Mouse (Mus musculus) heart, postnatal 25 days (tissue): ENCODE measurements around the gene Tenm4. TPM values are rescaled to one million over a fixed set of nuclear protein-coding genes. Genes with fewer than 3 reads are reported as not detected.
A peak's percentile ranks its signal among the peaks of the same experiment; 100 is the strongest.

Experiments used
- DNase-seq: peaks from one replicate; pipeline ENCODE4 v3.0.0; 2022; ENCODE audit warnings: low spot score
- intact Hi-C: fragments of 180-260 bp; cut with DNase I; formaldehyde crosslinking; loops from one replicate; pipeline ENCODE4 v1.15.1; 2025
- total RNA-seq, 2 experiments: library from RNA; stranded (reverse); gene quantifications; 2 replicates each; pipeline ENCODE4 v1.2.3; 2021

Tenm4 gene
- total RNA-seq, 2 experiments from 2014 or later = 1.0 to 1.1 TPM

GRCm38 (mm10) chr7:96390894-96391293, 219.8 kb downstream of the Tenm4 start:
- DNase-seq = no peak
- intact Hi-C loops = no loop called here

- DNase-seq = no peak
- intact Hi-C loops = no loop called here
Observed at GRCm38 (mm10) chr7:96391797-96392472, 220.9 kb downstream of the Tenm4 start.

GRCm38 (mm10) chr7:96392600-96392999, 221.6 kb downstream of the Tenm4 start:
- no peak for DNase-seq
- intact Hi-C loops = no loop called here

- no peak for DNase-seq
- intact Hi-C loops = no loop called here
Observed at GRCm38 (mm10) chr7:96397940-96398339, 226.9 kb downstream of the Tenm4 start.

- intact Hi-C loops = no loop called here
- DNase-seq = no peak
Observed at GRCm38 (mm10) chr7:96400411-96400810, 229.4 kb downstream of the Tenm4 start.

- intact Hi-C loops = no loop called here
- DNase-seq = no peak
Observed at GRCm38 (mm10) chr7:96406630-96407214, 235.7 kb downstream of the Tenm4 start.

GRCm38 (mm10) chr7:96408161-96408889, 237.3 kb downstream of the Tenm4 start:
- intact Hi-C loops = no loop called here
- DNase-seq = no peak

- intact Hi-C loops = no loop called here
- DNase-seq = no peak
Observed at GRCm38 (mm10) chr7:96409323-96409880, 238.4 kb downstream of the Tenm4 start.

- no peak for DNase-seq
- intact Hi-C loops = no loop called here
Observed at GRCm38 (mm10) chr7:96413822-96414221, 242.8 kb downstream of the Tenm4 start.

- DNase-seq = no peak
- intact Hi-C loops = loop anchor here (5.0 kb wide), 1 partner anchor 88 kb away; no protein-coding TSS in a partner anchor
Observed at GRCm38 (mm10) chr7:96414290-96415055, 243.4 kb downstream of the Tenm4 start.

GRCm38 (mm10) chr7:96417251-96418004, 246.4 kb downstream of the Tenm4 start:
- DNase-seq = peak; percentile 11
- intact Hi-C loops = loop anchor here (5.0 kb wide), 1 partner anchor 85 kb away; no protein-coding TSS in a partner anchor

- intact Hi-C loops = loop anchor here (5.0 kb wide), 1 partner anchor 84 kb away; no protein-coding TSS in a partner anchor
- no peak for DNase-seq
Observed at GRCm38 (mm10) chr7:96418146-96418545, 247.1 kb downstream of the Tenm4 start.

- no peak for DNase-seq
- intact Hi-C loops = no loop called here
Observed at GRCm38 (mm10) chr7:96420045-96420444, 249.0 kb downstream of the Tenm4 start.

GRCm38 (mm10) chr7:96420926-96421605, 250.0 kb downstream of the Tenm4 start:
- intact Hi-C loops = no loop called here
- peak; percentile 12 for DNase-seq

- no peak for DNase-seq
- intact Hi-C loops = no loop called here
Observed at GRCm38 (mm10) chr7:96426954-96427353, 255.9 kb downstream of the Tenm4 start.

- intact Hi-C loops = no loop called here
- DNase-seq = no peak
Observed at GRCm38 (mm10) chr7:96433307-96433706, 262.3 kb downstream of the Tenm4 start.

- intact Hi-C loops = no loop called here
- no peak for DNase-seq
Observed at GRCm38 (mm10) chr7:96438392-96438791, 267.3 kb downstream of the Tenm4 start.

GRCm38 (mm10) chr7:96440161-96440707, 269.2 kb downstream of the Tenm4 start:
- intact Hi-C loops = no loop called here
- no peak for DNase-seq
